Mouse (Mus musculus): ENCODE data around the gene Stk11.

The Stk11 gene

DNA sequence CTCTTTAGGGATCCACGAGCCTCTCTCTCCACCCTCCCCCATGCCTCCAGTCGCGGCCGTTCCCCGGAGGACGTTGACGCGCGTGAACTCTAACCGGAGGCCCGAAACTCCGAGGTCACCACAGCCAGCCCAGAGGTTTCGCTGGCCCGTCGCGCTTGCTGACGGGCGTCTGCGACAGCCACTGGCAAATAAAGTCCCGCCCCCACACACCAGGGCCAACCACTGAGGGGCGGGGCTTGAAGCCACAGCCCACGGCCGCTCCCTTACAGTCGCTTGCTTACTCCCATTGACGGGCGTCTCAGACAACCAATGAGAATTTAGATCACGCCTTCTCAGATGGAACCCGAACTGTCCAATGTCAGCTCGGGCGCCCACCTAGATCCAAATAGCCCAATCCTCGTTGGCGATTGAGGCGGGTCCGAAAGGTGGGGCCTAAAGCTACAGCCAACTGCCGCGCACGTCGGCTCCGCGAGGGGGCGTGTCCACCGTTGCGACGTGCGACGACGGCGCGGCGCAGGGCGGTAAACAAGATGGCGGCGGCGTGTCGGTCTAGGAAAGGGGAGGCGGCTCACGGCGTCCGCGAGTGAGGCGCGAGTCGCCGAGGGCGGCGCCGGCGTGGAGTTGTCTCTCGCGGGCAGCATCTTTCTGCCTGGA is at the start of gene Stk11:
Gene Stk11 (plus strand): TSS at position 514 of the 654 bp plus-strand sequence.
- DNase-seq (ENCODE audit: low spot score in 2 of 2): peak; percentile 95 to 99

DNA sequence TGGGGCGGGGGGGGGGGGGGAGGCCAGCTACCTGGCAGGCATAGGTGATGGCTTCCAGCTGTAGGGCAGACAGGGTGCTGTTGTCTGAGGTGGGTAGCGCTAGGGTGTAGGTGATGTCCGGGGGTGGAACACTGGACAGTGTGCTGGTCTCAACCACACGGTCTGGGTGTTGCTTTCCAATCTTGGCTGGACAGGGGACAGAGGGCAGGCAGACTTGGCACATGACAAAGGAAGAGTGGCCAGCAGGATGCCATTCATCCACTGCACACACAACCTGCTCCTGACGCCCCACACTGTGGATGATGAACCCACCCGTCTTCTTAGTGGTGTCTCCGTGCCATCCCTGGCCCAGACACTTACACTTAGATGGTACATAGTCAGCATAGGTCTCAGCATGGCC is 46.4 kb upstream of the Stk11 start:
- DNase-seq (ENCODE audit: low spot score in 2 of 2): no peak

DNA sequence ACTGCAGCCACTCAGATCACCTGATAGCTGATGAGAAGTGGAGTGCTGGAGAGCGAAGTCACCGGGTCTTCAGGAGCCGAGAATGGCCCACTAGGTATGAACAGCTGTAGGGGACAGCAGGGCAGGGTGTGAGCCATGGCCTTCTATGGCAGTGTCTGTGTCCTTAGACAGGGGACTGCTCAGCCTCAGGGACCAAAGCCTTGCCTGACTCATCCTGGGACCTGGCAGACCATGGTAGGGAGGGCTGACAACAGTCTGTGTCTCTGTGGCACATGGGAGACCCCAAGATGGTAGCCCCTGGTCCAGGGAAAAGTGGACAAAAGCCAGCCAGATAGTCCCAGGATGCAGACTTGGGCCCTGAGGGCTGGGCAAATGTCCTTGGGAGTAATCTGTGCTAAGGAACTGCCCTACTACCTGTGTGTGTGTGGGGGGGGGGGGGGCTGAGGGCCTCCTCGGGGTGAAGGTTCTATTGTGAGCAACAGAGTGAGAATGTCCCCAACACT is 45.6 kb upstream of the Stk11 start:
- DNase-seq (ENCODE audit: low spot score in 2 of 2): no peak

DNA sequence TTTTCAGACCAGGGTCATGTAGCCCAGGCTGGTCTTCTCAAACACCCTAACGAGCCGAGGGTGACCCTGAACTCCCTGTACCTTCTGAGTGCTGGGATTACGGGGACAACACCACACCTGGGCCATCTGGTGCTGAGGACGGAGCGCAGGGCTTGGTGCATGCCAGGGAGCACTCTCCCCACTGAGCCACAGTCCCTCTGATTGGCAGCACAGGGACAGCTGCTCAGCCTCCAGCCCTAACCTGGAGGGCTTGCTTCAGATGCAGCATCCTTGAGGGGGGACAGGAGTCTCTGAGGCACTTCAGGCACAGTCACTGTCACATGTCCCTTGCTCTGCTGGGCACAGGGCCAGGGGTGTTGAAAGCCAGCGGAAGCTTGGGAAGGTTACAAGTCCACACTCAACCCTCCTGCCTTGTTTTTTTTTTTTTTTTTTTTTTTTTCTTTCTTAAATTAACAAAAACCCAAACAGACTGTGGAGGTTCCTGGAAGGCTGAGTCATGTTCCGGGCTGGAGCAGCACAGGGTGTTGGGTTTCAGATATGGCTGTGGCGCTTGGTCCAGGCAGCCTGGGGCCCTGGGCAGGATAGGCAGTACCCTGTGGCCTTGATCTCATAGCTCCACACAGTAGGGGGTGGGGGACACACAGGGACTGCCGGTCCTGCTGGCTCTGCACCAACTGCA is 44.6 kb upstream of the Stk11 start:
- DNase-seq (ENCODE audit: low spot score in 2 of 2): peak; percentile 40 to 49

DNA sequence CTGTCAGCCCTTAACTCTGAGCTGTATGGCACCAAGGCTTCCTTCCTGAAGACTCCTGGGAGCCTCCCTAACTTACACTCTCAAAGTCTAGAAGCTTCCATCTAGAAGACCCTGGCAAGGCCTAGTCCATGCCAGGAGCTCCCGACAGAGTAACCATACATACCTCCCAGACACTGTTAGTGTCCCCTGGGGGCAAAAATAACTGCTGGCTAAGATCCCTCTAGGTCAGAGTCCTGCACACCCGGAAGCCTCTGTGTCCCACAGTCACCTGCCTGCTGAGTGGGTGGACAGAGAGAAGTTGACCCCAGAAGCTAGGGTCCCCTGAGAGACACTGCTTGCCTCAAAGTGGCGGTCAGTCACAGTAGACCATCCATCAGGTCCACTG is 44.1 kb upstream of the Stk11 start:
- no peak for DNase-seq (ENCODE audit: low spot score in 2 of 2)

DNA sequence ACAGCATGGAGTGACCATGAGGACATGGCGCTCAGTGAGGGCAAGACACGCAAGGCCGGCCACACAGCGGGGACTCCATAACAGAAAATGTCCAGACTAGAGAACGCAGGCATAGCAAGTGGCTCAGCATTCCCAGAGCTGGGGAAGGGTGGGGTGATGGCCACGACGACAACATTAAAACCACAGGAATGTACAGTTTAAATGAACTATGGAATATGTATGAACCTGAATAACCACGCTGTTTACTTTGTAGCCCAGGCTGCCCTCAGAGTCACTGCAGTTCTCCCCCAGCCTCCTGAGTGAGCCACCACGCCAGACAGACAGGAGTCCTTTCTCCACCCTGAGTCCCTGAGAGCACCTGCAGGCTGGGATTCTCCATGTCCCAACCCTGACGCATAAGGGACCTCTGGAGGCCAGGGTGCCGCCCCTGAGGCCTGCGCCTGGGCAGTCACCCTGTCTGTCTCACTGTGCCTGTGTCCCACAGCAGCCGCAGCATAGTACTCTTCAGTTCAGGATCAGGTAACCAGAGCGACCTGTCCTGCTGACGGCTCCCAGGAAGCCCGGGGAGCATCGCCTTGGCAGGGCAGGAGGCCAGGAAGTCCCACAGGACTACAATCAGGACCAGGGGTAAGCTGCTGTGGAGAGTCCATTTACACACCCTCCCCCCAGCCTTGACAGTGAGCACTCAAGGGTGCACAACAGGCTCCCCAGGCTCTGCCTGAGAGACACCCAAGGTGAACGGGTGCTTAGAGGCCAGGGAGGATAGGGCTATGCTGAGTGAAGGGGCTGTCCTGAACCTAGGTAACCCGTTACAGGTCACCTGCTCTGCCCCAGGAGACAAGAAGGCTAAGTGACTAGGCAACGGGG is 42.7 kb upstream of the Stk11 start:
- no peak for DNase-seq (ENCODE audit: low spot score in 2 of 2)

DNA sequence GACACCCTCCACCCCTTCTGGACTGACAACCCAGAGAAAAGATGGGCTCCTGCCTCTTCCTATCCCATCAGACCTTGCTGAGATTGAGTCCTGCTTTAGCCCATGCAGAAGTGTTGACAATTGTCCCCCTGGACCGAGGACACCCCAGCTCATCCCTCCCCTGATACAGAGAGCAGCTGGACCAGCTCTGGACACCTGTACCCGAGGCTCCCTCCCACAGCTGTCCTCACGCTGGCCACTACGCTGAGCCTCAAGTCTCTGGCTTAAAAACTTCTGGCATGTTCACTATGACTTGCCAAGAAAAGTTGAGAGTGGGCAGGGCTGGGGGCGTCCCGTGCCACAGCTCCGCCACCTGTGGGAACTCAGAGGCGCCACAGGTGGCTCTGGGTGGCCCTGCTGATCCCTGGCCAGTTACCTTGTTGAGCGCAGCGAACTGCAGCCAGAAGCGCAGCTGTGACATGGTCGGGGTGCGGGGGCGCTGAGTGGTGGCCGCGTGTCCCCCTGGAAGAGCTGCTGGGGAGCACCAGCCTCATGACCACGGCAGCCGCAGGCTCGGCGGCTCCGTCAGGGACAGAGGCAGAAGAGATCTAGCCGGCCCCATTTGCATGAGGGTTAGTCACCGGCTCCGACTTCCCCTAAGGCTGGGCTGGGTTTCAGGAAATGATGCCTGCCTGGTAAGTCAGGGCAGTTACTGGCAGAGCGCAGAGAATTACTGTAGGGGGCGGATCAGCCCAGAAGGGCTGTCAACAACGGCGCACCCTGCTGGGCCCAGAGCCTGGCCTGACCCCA is 40.6 kb upstream of the Stk11 start:
- peak; percentile 23 to 45 for DNase-seq (ENCODE audit: low spot score in 2 of 2)

DNA sequence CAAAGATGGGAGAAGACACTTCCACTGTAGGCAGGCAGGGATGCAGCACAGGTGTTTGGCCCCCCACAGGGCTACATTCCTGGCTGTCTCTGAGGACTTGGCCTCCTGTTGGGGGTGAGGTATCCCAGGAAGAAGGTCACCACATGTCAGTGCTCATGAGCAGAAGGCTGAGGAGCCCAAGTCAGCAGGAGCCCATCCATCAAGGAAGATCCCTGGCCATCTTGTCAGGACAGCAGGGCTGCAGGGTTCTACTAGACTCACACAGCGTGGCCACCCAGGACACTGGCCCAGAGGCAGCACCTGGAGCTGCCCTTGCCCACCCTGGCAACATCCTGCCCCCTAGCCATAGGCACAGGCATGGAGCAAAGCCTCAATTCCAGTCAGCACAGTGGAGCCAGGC is 39.7 kb upstream of the Stk11 start:
- no peak for DNase-seq (ENCODE audit: low spot score in 2 of 2)

DNA sequence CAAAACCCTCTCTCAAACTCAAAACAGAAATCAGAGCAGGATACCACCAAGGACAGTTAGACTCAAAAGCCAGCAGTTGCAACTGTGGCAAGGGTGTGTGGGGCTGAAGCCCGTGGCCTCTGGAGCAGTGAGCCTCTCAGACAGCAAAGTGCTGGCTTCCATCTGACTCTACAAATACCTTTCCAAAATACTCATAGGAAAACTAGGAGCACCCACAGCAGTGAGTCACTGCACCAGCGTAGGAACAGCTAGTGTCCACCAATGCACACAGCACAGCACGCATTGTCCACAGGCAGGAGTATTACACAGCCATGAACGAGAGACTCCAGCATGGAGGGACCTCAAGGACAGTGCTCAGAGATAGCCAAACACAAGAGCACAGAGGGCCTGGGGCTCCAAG is 39.2 kb upstream of the Stk11 start:
- DNase-seq (ENCODE audit: low spot score in 2 of 2): no peak

DNA sequence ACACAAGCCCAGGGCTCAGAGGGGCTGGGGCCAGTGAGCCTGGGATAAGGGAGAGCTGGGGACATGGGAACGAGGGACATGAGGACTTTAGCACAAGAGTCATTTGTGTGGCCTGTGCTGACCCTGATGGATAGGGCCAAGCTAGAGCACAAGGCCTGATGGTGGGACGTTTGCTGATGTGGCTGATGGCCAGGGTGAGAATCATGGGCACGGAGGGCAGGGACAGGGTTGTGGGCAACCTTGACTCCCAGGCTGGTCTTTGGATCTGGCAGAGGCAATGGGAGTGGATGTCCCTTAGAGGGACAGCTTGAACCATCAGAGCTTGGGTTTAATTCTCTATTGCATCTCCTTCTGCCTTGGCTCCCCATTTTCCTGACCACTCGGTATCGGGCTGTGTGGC is 38.3 kb upstream of the Stk11 start:
- no peak for DNase-seq (ENCODE audit: low spot score in 2 of 2)

DNA sequence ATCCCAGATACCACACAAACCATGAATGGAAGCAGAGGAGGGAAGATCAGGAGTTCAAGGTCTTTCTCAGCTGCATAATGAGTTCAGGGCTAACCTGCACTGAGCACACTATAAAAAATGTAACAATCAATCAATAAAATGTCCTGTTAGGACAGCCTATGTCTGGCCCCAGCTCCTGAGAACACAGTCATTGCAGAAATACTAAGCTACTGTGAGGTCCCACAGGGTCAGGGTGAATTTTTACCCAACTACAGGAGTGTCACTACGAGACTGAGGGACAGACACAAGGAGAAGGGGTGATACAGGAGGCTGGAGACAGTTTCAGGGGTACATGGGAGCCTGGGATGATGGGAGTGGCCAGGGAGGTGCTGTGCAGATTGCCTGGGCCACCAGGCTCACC is 37.2 kb upstream of the Stk11 start:
- DNase-seq (ENCODE audit: low spot score in 2 of 2): no peak

DNA sequence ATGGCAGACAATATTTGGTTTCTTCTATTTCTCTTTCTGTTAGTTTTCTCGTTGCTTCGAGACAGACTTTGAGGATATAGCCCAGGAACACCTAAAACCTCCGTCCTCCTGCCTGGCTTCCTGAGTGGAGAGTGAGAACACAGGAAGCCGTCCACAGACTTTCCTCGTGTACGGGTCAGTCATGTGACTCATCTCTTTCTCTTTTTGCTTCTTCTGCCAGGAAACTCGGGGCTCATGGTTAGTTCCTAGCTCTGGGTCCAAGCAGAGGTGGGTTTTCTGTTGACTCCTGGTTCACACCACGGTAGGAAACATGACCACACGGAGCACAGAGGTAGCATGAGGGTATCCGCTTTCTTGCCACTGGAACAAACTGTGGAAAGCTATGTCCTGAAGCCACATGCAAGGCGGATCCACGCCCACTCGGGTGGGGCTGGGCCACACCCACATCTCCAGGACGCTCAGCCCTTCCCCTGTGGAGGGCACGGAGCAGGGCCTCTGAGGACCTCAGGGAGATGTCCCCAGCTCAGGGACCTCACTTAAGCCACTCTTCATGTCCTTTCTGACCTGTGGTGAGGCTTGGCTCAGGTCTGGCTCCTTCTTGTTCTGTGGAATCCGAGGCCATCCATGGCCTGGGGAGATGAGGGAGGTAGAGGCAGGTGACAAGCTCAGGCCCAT is 35.1 kb upstream of the Stk11 start:
- DNase-seq (ENCODE audit: low spot score in 2 of 2): no peak

DNA sequence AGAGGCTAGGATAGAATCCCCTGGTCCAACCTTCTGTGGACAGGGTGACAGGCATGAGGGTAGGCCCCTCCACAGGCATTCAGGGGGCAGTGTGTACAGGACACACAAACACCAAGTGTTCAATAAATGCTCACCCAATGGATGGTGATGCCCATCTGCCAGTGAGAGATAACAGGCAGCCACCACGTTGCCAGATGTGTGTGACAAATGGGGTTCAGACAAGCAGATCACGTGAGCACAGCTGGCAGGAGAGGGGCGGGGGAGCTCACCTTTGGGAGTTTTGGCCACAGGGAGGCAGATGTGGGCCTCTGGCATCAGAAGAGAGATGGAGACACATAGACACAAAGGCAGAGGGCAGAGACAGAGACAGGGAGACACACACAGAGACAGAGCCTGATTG is 34.5 kb upstream of the Stk11 start:
- no peak for DNase-seq (ENCODE audit: low spot score in 2 of 2)

DNA sequence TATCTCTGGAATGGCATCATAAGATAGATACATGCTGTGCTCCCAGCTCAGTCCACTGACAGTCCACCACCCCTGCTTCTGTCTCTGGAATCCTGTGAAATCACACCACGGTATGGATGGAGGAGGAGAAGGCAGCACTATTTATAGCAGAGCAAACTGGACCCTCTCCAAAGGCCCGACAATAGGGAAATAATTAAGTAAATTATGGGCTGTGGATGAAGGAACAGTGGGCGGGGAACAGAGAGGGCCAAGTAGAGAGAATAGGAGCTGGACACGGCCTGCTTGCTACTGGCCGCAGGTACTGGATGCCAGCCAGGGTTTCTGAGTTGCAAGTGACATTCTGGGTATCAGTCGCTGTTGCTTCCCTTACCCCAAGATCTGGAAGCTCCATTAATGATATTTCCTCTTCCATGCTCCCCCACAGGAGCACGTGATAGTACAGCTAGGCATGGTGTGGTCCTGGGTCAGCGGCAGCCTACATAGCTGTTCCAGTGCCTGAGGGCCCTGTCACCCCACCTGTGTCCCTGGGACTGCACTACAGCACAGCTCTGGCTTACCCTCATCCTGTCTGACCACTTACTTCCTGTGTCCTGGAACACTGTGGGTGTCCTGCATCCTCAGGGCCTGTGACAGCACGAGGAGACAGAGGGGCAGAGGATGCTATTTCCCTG is 30.7 kb upstream of the Stk11 start:
- no peak for DNase-seq (ENCODE audit: low spot score in 2 of 2)

DNA sequence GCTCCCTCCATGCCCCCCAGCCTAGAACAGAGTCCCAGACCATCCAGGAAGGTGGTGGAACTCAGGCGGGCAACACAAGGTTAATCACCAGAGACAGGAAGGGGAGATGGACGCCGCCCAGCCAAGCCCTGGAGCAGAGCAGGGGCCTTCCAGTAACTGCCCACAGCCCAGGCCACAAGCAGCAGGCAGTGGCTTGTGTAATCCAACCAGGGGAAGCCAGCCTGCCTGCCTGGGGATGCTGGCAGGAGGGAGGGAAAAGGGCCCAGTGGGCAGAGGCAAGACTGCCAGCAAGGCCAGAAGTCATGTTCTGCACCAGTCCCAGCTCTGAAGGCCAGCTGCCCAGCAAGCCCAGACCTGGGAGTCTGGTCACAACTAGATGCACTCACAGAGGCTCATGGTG is 28.8 kb upstream of the Stk11 start:
- no peak for DNase-seq (ENCODE audit: low spot score in 2 of 2)

DNA sequence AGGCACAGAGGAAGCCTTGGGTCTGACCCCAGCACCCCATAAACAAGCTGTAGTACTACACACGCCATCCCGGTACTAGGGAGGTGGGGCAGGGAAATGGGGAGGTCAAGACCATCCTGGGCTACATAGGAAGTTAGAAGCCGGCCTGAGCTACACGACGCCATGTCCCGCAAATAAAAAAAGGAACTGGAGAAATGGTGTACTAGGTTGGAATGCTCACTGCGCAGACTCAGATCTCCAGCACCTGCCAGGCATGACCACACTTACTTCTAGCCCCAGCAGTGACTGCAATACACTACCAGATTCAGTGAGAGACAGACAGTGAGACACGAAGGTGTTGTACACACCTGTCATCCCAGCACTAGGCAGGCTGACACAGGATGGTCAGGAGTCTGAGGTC is 28.1 kb upstream of the Stk11 start:
- no peak for DNase-seq (ENCODE audit: low spot score in 2 of 2)

DNA sequence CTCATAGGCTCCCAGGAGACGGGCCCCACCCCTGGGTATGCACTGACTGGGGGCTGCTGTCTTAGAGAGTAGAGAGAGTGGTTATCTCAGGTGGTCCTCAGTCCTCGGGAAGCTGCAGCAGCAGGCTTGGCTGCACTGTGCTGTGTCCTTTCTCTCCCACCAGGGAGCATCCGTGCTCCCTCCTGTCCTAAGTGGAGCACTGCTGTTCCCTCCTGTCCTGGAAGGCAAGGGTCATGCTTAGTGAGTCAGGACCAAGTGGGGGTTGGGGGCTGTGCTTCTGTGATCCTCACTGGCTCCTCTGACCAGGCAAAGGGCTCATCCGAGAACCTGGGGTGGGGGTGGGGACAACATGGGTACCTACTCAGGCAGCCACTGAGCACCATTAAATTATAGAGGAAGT is 26.5 kb upstream of the Stk11 start:
- DNase-seq (ENCODE audit: low spot score in 2 of 2): no peak

DNA sequence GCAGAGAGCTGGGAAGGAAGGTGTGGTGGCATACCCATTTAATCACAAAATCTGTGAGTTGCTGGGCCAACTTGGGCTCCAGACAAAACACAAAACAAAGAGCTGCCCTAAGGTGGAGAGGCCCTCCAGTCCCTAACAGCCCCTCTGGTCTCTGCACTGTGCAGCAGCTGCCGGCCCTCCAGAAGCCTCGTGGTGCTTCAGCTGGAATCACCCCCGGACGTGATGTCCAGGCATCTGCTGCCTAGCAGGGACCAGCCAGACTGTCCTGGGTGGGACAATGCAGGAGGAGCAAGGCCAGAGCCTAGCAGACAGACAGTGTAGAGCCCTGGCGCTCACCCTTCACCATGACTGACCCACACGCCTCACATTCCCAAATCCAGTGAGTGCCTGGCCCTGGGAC is 24.1 kb upstream of the Stk11 start:
- no peak for DNase-seq (ENCODE audit: low spot score in 2 of 2)

DNA sequence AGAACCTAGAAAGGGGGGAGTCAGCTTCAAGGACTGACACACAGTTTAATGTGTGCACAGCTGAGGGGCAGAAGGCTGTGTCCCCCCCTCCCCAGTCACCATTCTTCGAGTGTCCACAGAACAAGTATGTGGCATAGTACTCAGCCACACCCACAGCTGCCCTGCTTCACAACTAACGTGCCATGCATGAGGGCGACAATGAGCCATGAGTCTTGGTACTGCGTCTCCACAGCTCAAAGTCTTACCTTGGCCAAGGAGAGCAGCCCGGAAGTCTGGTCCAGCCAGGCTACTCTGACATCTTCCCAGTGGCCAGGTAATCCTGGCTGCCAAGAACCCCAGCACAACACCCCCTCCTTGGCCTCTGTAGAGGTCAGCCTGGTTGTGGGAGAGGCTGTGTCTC is 22.9 kb upstream of the Stk11 start:
- no peak for DNase-seq (ENCODE audit: low spot score in 2 of 2)

DNA sequence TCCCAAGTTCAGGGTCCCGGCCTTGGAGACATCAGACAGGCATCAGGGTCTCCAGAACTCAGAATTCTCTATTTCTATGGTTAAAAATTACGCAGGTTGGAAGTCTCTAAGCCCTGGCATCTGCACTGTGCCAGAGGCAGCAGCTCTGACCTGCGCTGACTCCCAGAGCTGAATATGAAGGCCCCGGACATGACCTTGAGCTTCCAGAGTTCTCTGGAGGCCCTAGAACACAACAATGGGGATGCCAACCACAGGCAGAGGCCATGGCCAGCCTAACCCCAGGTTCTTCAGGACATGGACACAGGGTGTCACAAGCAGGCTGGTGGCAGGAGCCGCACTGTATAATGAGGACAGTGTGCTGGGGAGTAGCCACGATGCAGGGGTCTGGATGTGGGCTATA is 21.5 kb upstream of the Stk11 start:
- no peak for DNase-seq (ENCODE audit: low spot score in 2 of 2)

DNA sequence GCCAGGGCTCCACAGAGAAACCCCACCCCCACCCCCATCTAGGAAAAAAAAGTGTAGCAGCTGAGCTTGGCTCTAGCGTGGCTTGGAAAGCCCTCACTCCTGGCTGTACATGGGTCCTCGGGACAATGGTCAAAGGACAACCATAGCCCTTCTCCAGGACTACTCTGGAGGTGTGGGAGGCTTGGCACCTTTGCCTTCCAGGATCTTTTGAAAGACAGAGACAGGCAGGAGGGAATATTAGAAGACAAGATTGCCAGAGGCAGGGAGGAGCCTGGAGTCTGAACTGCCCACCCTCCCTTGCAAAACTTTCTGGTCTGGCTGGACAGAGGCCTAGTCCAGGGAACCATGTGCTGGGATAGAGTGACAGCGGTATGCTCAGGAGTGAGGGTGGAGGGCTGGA is 20.9 kb upstream of the Stk11 start:
- DNase-seq (ENCODE audit: low spot score in 2 of 2): no peak

Data from frontal cortex, postnatal 25 days (tissue).